Mouse (Mus musculus): ENCODE results near the gene Anks1b.

Gene Anks1b

DNA sequence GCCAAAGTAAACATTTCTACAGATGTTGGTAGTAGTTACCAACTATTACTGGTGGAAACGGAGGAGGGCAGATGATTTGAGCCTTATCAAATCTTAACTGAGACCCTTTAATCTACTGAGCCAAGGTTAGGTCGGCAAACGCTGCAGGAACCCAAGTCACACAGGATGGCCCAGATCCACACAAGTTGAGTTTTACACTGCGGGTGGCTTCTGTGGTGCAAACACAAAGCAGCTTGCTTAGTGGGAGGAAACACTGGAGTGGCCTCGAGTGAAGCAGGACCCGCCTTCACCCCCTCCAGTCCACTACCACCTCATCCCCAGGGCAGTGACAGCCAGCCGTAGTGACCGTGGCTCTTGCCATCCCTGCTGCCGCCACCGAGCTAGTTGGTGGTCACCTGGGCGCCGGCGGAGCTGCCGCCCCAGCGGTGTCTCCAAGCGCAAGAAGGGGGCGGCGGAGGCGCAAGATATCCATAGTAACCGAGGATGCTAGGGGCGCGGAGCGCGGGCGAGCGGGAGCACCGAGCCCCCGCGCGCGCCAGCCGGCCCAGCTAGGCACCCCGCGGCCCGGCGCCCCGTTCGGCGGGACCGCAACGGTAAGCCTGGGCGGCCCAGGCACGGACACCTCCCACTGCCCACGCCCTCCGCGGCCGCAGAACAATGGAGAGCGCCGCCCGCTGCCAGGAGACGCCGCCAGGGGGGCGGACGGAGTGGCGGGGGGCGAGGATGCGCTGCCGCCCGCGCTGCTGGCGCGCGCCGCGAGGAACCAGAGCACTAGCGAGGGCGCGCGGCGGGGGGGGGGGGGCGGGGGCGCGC, 955.5 kb downstream of the Anks1b start:
- no peak for DNase-seq

DNA sequence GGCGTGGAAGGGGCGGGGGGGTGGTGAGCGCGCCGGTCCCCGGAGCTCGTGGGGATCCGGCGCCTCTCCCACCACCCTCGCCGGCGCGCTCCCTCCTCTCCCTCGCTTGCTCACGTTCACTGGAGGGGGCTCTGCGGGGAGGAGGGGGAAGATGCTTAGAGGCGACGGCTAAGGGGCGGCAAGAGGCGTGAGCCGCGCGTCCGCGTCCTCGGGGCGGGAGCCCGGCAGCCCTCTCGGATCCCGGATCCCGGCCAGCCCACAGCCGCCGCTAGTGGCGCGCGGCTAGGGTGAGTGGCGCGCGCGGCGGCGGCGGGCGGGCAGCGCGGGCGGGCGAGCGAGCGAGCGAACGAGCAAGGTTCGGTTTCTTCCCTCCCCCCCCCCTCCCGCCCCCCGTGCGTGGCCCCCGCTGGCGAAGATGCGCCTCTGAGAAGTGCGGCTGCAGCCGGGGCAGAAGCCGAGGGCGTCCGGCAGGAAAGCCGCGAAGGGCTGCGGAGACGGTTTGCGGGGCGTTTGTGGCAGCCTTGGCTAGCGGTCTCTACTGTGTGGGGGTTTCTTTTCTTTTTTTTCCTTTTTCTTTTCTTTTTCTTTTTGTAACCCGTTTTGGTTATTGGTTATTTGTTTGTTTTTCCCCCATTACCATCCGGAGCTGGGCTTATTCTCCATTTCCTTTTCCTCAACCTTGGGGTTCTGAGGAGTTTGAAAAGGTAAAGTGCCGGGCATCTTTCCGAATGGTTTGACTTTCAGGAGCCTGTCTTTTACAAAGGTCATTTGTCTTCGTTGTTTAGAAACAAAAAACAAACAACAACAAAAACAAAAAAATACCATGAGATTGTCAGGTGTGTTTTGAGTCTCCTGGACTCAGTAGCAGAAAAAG, 956.3 kb downstream of the Anks1b start:
- no peak for DNase-seq

GRCm38 (mm10) chr10:90830268-90830585, 956.9 kb downstream of the Anks1b start:
- no peak for DNase-seq

GRCm38 (mm10) chr10:90830591-90831287, 957.4 kb downstream of the Anks1b start:
- no peak for DNase-seq

- no peak for DNase-seq
Observed at GRCm38 (mm10) chr10:90831288-90831626, 957.9 kb downstream of the Anks1b start.

DNA sequence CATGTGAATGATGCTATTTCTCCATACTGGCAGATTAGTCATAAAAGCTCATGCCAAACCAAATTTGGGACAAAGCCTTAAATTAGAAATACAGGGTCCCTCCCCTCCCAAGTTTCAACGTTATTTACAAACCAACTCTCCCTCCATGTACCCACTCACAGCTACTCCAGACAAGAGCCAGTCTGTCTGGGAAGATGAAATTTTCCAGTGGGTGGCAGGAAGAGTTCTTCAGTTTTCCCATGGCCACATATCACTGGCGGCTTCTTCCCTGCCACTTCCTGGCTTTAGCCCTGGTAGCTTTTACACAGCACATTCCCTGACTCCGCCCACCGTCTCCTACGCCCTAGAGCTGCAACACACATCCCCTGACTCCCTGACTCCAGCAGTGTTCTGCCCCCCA, 961.0 kb downstream of the Anks1b start:
- no peak for DNase-seq

DNA sequence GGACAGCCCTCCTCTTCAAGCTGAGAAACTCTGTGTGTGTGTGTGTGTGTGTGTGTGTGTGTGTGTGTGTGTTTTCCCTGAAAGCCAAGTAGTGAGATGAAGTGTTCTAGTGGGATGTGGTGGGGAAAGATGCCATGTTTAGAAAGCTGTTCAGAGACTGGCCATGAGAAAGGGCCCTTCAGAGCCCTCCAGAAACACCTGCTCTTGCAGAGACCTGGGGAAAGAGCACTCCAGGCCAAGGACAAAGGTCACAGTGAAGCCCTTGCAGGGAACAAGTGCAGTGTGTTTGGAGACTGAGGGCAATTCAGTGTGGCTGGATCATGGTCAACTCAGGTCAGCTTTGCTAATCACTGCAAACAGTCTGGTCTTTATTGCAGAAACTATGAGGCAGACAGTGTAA, 961.9 kb downstream of the Anks1b start:
- no peak for DNase-seq

GRCm38 (mm10) chr10:90839611-90840335, 966.5 kb downstream of the Anks1b start:
- no peak for DNase-seq

GRCm38 (mm10) chr10:90842398-90842797, 969.1 kb downstream of the Anks1b start:
- no peak for DNase-seq

DNA sequence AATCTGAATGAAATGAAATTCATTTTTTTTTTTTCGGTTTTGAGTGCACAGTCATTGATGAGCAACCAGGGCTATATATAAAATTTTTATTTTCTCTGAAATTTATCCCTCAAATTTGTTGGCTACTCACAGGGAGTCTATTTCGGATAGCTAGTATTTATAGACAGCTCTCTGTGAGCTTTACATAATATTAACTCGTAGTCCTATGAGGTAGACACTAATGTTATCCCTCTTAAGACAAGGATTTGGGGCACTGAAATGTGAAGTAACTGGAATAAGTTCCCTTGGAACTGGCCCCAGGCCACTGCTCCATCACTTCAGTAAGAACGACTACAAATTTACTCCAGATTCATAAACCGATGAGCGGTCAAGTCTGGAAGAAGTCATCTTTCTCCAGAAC, 977.8 kb downstream of the Anks1b start:
- DNase-seq, result no peak

DNA sequence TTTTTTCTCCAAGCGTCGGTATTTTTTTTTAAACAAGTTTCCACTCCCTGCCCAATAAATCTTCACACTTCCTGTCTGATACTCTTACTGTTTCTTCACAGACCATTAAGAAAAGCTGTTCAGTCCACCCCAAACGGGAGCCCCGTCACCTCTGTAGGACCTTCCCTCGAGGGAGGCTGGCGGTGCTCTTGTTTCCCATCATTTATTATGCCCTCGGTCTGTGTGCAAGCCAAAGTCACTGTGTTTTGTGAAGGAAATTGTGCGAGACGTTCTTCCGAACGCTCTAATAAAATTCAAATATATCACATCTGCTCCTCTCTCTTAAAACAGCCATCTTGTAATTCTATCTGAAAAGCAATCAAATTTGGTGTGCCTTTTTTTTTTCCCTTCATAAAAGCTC, 978.7 kb downstream of the Anks1b start:
- no peak for DNase-seq

GRCm38 (mm10) chr10:90852432-90852831, 979.1 kb downstream of the Anks1b start:
- DNase-seq, result no peak

- no peak for DNase-seq
Observed at GRCm38 (mm10) chr10:90856668-90857067, 983.4 kb downstream of the Anks1b start.

DNA sequence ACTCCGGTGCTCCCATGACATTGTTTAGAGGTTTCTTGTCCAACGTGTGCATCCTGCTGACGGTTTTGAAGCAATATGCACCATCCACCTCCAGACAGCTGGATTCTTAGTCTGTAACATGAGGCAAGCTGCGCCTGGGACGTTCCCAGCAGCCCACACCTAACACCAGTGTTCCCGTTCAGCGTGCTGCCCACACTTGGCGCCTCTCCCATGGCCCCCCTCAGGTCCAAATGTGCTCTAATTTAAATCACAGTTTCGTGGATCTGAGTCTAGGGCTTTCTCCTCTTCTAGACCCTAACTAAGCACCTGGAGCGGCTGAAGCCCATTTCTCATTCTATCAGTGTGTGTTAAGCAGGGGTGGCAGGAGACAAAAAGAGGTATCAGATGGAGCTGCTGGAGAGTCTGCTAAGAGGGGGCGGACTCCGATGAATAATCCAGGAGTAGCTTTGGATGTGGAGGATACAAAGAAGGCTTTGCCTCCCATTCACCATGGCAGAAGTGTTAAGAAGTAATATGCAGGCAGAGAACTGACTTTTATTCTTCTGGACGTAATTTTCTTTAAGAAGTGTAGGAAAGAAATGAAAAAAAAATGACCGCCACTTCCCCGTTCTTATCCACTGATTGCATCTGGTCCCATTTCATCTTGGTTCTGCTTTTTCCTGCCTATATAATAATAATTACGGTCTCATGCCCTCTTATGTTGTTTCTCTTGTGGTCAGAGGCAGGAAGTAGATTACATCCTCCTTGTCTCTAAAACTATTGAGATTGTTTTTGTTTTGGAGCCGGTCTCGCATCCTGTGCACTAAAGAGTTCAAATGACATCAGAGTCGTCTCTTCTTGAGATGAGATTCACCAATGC, 986.6 kb downstream of the Anks1b start:
- no peak for DNase-seq

GRCm38 (mm10) chr10:90863881-90864598, 990.7 kb downstream of the Anks1b start:
- DNase-seq, result no peak

GRCm38 (mm10) chr10:90864599-90864889, 991.2 kb downstream of the Anks1b start:
- no peak for DNase-seq

DNA sequence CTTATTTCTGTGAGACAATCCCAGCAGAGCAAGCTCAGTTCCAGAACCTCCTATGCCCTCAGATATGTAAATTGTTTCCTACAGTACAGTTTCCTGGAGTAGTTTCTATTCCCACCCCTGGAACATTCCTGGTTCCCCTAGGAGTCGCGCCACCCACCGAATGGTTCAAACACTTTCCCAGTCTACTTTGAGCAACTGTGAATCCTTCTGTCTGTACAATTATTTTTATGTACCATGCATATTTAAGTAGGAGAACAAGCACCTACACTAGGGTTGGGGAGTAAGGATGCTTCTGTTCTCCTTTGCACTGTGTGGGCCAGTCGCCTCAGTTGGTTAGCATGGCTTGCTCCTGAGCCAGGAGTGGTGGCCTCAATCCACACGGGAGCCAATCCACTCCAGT, 999.9 kb downstream of the Anks1b start:
- no peak for DNase-seq

GRCm38 (mm10) chr10:90874166-90874565, 1000.9 kb downstream of the Anks1b start:
- no peak for DNase-seq

GRCm38 (mm10) chr10:90880854-90881560, 1007.7 kb downstream of the Anks1b start:
- DNase-seq, result no peak

DNA sequence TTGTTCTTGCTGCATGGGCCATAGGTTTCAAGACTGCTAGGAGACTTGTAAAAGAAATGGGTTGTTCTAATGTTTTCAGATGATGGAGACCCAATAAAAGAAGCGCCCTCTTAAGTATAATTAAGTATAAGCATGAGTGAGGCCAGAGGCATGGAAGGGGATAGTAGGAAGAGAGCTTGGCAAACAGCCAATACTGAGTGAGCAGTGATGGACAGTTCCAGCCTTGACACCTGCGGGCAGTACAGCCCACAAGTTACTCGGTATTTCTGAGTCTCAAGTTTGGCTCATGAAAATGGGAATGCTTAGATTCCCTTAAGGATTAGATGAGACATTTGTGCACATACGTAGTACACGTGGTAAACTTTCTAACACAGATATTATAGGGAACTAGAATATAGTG, 1016.3 kb downstream of the Anks1b start:
- DNase-seq, result no peak

GRCm38 (mm10) chr10:90892728-90893127, 1019.4 kb downstream of the Anks1b start:
- DNase-seq, result no peak
